Mouse (Mus musculus): ENCODE measurements at regions not wholly inside any gene's neighbourhood (a gene's known extent, or its start where the extent isn't known, plus 50 kb on each side); places are given as distances from the start of the nearest gene placed in this dataset.

GRCm38 (mm10) chr16:26183530-26183929, 77.9 kb upstream of the P3h2 start:
- Histone ChIP-seq H3K27ac (0 out of 2 replicates have a peak overlapping the region, but pooled peaks have one; percentile 56), H3K4me1 (replicated peaks; ENCODE audit: insufficient read depth, low read length) (peaks cover 7% of the 10 kb centered on the region; the same call in 1 of the 2 replicates), H3K4me2 (ENCODE audit: low read length) (no peak overlapping the region), H3K27me3 (ENCODE audit: insufficient read depth, low read length) (no peaks in the 10 kb centered on the region), H3K9me3 (replicated peaks; ENCODE audit: low read length) (no peaks in the 10 kb centered on the region), H3K36me3 (ENCODE audit: insufficient read depth, low read length) (no peaks in the 10 kb centered on the region), H3K4me3 (replicated peaks; ENCODE audit: low read depth, low read length) (no peak overlapping the region), H3K9ac (ENCODE audit: low read depth, low read length) (no peak overlapping the region)
- DNase-seq (ENCODE audit: low spot score) (peak; percentile 82), ATAC-seq (replicated peaks; ENCODE audit: low FRiP score, low read depth) (no peak; the same call in 1 of the 2 replicates)
- TF ChIP-seq CTCF (IDR thresholded peaks at IDR 0.05; ENCODE audit: low read depth): no peak

- H3K4me1 ChIP-seq (replicated peaks; ENCODE audit: insufficient read depth, low read length): peaks cover 7% of the 10 kb centered on the region; the same call in 1 of the 2 replicates
- H3K27me3 ChIP-seq (ENCODE audit: insufficient read depth, low read length): no peaks in the 10 kb centered on the region
- no peak for TF ChIP-seq CTCF (IDR thresholded peaks at IDR 0.05; ENCODE audit: low read depth)
- no peaks in the 10 kb centered on the region for H3K9me3 ChIP-seq (replicated peaks; ENCODE audit: low read length)
- no peak for DNase-seq (ENCODE audit: low spot score)
- no peak overlapping the region for H3K4me2 ChIP-seq (ENCODE audit: low read length)
- no peak overlapping the region for H3K9ac ChIP-seq (ENCODE audit: low read depth, low read length)
- H3K36me3 ChIP-seq (ENCODE audit: insufficient read depth, low read length): no peaks in the 10 kb centered on the region
- H3K4me3 ChIP-seq (replicated peaks; ENCODE audit: low read depth, low read length): no peak overlapping the region
- H3K27ac ChIP-seq: no peak overlapping the region
- ATAC-seq (replicated peaks; ENCODE audit: low FRiP score, low read depth): no peak
- WGBS: 71% methylated on average over 3 of the region's 3 CpGs
Measured at GRCm38 (mm10) chr16:26181716-26182115, 76.1 kb upstream of the P3h2 start.

GRCm38 (mm10) chr16:26171441-26171840, 65.9 kb upstream of the P3h2 start:
- WGBS: 46% methylated on average over 3 of the region's 3 CpGs

GRCm38 (mm10) chr16:26169382-26169781, 63.8 kb upstream of the P3h2 start:
- DNase-seq (ENCODE audit: low spot score) (no peak), ATAC-seq (replicated peaks; ENCODE audit: low FRiP score, low read depth) (no peak)
- no peak overlapping the region for H3K9ac ChIP-seq (ENCODE audit: low read depth, low read length)
- no peak overlapping the region for H3K4me3 ChIP-seq (replicated peaks; ENCODE audit: low read depth, low read length)
- TF ChIP-seq CTCF (IDR thresholded peaks at IDR 0.05; ENCODE audit: low read depth): no peak
- whole genome bisulfite sequencing: 77% methylated on average over 1 of the region's 1 CpGs
- H3K4me1 ChIP-seq (replicated peaks; ENCODE audit: insufficient read depth, low read length): no peaks in the 10 kb centered on the region; the same call in 1 of the 2 replicates
- H3K27ac ChIP-seq: no peak overlapping the region
- H3K36me3 ChIP-seq (ENCODE audit: insufficient read depth, low read length): no peaks in the 10 kb centered on the region
- H3K9me3 ChIP-seq (replicated peaks; ENCODE audit: low read length): no peaks in the 10 kb centered on the region
- no peak overlapping the region for H3K4me2 ChIP-seq (ENCODE audit: low read length)
- no peaks in the 10 kb centered on the region for H3K27me3 ChIP-seq (ENCODE audit: insufficient read depth, low read length)

More at GRCm38 (mm10) chr16:26171441-26171840, 65.9 kb upstream of the P3h2 start:
- peak overlapping the region; percentile 57; the same call in 1 of the 2 replicates for H3K27ac ChIP-seq
- H3K4me3 ChIP-seq (replicated peaks; ENCODE audit: low read depth, low read length): no peak overlapping the region
- no peaks in the 10 kb centered on the region for H3K27me3 ChIP-seq (ENCODE audit: insufficient read depth, low read length)
- H3K9me3 ChIP-seq (replicated peaks; ENCODE audit: low read length): no peaks in the 10 kb centered on the region
- TF ChIP-seq CTCF (IDR thresholded peaks at IDR 0.05; ENCODE audit: low read depth): no peak
- no peaks in the 10 kb centered on the region for H3K36me3 ChIP-seq (ENCODE audit: insufficient read depth, low read length)
- H3K9ac ChIP-seq (ENCODE audit: low read depth, low read length): no peak overlapping the region
- H3K4me2 ChIP-seq (ENCODE audit: low read length): no peak overlapping the region
- DNase-seq (ENCODE audit: low spot score) (no peak), ATAC-seq (replicated peaks; ENCODE audit: low FRiP score, low read depth) (no peak)
- no peaks in the 10 kb centered on the region; the same call in 1 of the 2 replicates for H3K4me1 ChIP-seq (replicated peaks; ENCODE audit: insufficient read depth, low read length)

- Histone ChIP-seq H3K9me3 (replicated peaks; ENCODE audit: low read length) (no peaks in the 10 kb centered on the region), H3K36me3 (ENCODE audit: insufficient read depth, low read length) (no peaks in the 10 kb centered on the region), H3K9ac (ENCODE audit: low read depth, low read length) (no peak overlapping the region), H3K27ac (no peak overlapping the region), H3K4me3 (replicated peaks; ENCODE audit: low read depth, low read length) (no peak overlapping the region), H3K4me2 (ENCODE audit: low read length) (no peak overlapping the region), H3K27me3 (ENCODE audit: insufficient read depth, low read length) (no peaks in the 10 kb centered on the region), H3K4me1 (replicated peaks; ENCODE audit: insufficient read depth, low read length) (no peaks in the 10 kb centered on the region; the same call in 1 of the 2 replicates)
- TF ChIP-seq CTCF (IDR thresholded peaks at IDR 0.05; ENCODE audit: low read depth): no peak
- DNase-seq (ENCODE audit: low spot score): no peak
- ATAC-seq (replicated peaks; ENCODE audit: low FRiP score, low read depth): no peak
- 91% methylated on average over 2 of the region's 2 CpGs for WGBS
Measured at GRCm38 (mm10) chr16:26168216-26168615, 62.6 kb upstream of the P3h2 start.

GRCm38 (mm10) chr16:26164066-26164465, 58.5 kb upstream of the P3h2 start:
- Histone ChIP-seq H3K27ac (no peak overlapping the region), H3K4me2 (ENCODE audit: low read length) (no peak overlapping the region), H3K27me3 (ENCODE audit: insufficient read depth, low read length) (no peaks in the 10 kb centered on the region), H3K4me3 (replicated peaks; ENCODE audit: low read depth, low read length) (no peak overlapping the region), H3K9ac (ENCODE audit: low read depth, low read length) (no peak overlapping the region), H3K4me1 (replicated peaks; ENCODE audit: insufficient read depth, low read length) (no peaks in the 10 kb centered on the region), H3K36me3 (ENCODE audit: insufficient read depth, low read length) (no peaks in the 10 kb centered on the region), H3K9me3 (replicated peaks; ENCODE audit: low read length) (no peaks in the 10 kb centered on the region)
- ATAC-seq (replicated peaks; ENCODE audit: low FRiP score, low read depth) (peak; percentile 68), DNase-seq (ENCODE audit: low spot score) (peak; percentile 79)
- no peak for TF ChIP-seq CTCF (IDR thresholded peaks at IDR 0.05; ENCODE audit: low read depth)
- WGBS: 44% methylated on average over 4 of the region's 4 CpGs

- H3K36me3 ChIP-seq (ENCODE audit: insufficient read depth, low read length): no peaks in the 10 kb centered on the region
- no peaks in the 10 kb centered on the region for H3K27me3 ChIP-seq (ENCODE audit: insufficient read depth, low read length)
- DNase-seq (ENCODE audit: low spot score): no peak
- no peaks in the 10 kb centered on the region for H3K4me1 ChIP-seq (replicated peaks; ENCODE audit: insufficient read depth, low read length)
- no peak for ATAC-seq (replicated peaks; ENCODE audit: low FRiP score, low read depth)
- no peak overlapping the region for H3K27ac ChIP-seq
- no peak overlapping the region for H3K4me2 ChIP-seq (ENCODE audit: low read length)
- H3K9ac ChIP-seq (ENCODE audit: low read depth, low read length): no peak overlapping the region
- 55% methylated on average over 2 of the region's 2 CpGs for WGBS
- H3K9me3 ChIP-seq (replicated peaks; ENCODE audit: low read length): no peaks in the 10 kb centered on the region
- TF ChIP-seq CTCF (IDR thresholded peaks at IDR 0.05; ENCODE audit: low read depth): no peak
- no peak overlapping the region for H3K4me3 ChIP-seq (replicated peaks; ENCODE audit: low read depth, low read length)
Measured at GRCm38 (mm10) chr16:26163401-26163800, 57.8 kb upstream of the P3h2 start.
